Mouse (Mus musculus): ENCODE results near the gene Arid5b. TPM values are rescaled to one million over a fixed set of nuclear protein-coding genes. Genes with fewer than 3 reads are reported as not detected.

Gene Arid5b
- polyA plus RNA-seq, 1 experiment from 2014 or later, result 42.7 TPM

DNA sequence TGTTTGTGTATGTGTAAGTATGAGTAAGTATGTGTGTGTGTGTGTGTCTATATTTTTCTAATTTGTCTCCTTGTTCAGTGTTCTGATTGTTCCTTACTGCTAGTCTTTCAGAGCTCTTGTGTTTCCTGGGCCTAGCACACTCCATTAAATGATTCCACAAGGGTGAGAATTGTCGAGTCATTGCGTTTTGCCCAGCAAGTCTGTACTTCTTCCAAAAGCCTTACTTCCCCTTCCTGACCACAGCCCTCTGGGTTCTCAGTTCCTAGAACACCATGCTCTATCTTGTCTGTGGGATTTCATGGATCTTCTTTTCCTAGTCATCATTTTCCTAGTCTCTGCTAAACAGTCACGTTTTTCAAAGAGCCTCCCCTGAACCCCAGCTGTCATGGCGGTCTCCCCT is 193.0 kb downstream of the Arid5b start:
- Histone ChIP-seq H3K4me3 (ENCODE audit: low read length) (no peak overlapping the region), H3K36me3 (ENCODE audit: control insufficient read depth, insufficient read depth, low read length) (no peaks in the 10 kb centered on the region), H3K27ac (ENCODE audit: low read length) (no peak overlapping the region), H3K4me1 (replicated peaks; ENCODE audit: control insufficient read depth, insufficient read depth, low read length) (peaks cover 12% of the 10 kb centered on the region), H3K9ac (ENCODE audit: low read length) (no peak overlapping the region), H3K4me2 (ENCODE audit: low read depth, low read length) (no peak overlapping the region), H3K9me3 (ENCODE audit: control insufficient read depth, low read length) (no peaks in the 10 kb centered on the region), H3K27me3 (ENCODE audit: control insufficient read depth, insufficient read depth, low read depth, low read length) (no peaks in the 10 kb centered on the region)
- 82% methylated on average over 4 of the region's 4 CpGs for WGBS
- ATAC-seq (ENCODE audit: low read depth), result no peak

DNA sequence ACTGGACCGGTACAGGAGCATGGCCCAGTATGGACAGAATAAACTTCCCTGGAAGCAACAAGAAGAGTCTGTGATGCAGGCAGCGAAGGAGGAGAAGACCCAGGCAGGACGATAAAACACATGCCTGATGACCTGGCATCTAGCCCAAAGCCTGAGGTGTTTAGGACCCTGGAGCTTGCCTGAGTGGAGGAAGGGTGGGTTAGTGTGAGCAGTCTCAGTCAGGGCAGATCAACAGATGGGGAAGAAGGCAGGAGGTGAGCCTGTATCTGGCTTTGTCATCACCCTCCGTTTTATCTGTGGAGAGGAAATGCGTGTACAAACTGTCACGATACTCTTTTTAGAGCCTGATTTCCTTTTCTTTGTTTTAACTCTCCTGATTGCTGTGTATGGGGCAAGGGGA is 196.8 kb downstream of the Arid5b start:
- peak; percentile 59; the same call in 1 of the 2 replicates for ATAC-seq (ENCODE audit: low read depth)

DNA sequence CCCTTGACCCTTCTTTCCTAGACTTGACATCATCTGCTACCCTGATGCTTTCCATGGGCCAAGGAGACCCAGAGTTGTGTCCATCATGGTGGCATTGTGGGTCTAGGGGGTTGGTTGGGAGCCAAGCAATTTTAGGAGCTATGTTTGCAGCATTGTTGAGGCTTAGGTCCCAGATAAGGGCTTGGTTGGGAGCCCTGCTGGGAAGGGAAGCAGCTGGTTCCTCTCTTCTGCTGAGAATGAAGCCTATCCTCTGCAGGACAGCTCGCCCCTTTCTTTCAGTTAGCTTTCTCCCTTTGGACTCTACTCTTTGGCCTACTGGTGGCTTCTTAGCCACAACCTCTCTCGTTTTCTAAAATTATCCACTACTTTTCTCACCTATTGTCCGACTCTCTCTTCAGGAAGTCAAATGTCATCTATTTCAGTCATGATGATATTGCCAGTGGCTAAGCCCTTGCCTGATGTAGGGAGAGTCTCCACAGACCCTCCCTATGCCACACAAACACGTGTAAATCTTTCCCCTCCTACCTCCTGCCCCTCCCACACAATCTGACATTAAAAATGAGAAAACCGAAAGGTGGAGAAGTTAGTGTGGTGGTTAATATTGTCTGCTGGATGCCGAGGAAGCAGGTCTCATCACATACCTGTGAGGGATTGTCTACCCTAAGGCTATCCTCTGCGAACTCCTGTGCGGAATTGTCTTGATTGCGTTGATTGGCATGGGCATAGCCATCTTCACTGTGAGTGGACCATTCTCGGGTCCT is 198.4 kb downstream of the Arid5b start:
- Histone ChIP-seq H3K4me3 (ENCODE audit: low read length) (no peak overlapping the region), H3K4me1 (replicated peaks; ENCODE audit: control insufficient read depth, insufficient read depth, low read length) (no peaks in the 10 kb centered on the region), H3K36me3 (ENCODE audit: control insufficient read depth, insufficient read depth, low read length) (no peaks in the 10 kb centered on the region), H3K4me2 (ENCODE audit: low read depth, low read length) (no peak overlapping the region), H3K9me3 (ENCODE audit: control insufficient read depth, low read length) (no peaks in the 10 kb centered on the region), H3K27me3 (ENCODE audit: control insufficient read depth, insufficient read depth, low read depth, low read length) (no peaks in the 10 kb centered on the region), H3K9ac (ENCODE audit: low read length) (no peak overlapping the region), H3K27ac (ENCODE audit: low read length) (no peak overlapping the region)
- WGBS, result 79% methylated on average over 10 of the region's 10 CpGs
- no peak for ATAC-seq (ENCODE audit: low read depth)

More for the DNA sequence above, 196.8 kb downstream of the Arid5b start:
- 35% methylated on average over 6 of the region's 6 CpGs for WGBS
- no peaks in the 10 kb centered on the region for H3K9me3 ChIP-seq (ENCODE audit: control insufficient read depth, low read length)
- no peak overlapping the region for H3K27ac ChIP-seq (ENCODE audit: low read length)
- no peaks in the 10 kb centered on the region for H3K27me3 ChIP-seq (ENCODE audit: control insufficient read depth, insufficient read depth, low read depth, low read length)
- no peak overlapping the region for H3K4me2 ChIP-seq (ENCODE audit: low read depth, low read length)
- H3K36me3 ChIP-seq (ENCODE audit: control insufficient read depth, insufficient read depth, low read length), result no peaks in the 10 kb centered on the region
- H3K4me1 ChIP-seq (replicated peaks; ENCODE audit: control insufficient read depth, insufficient read depth, low read length), result no peaks in the 10 kb centered on the region
- H3K4me3 ChIP-seq (ENCODE audit: low read length), result no peak overlapping the region
- no peak overlapping the region for H3K9ac ChIP-seq (ENCODE audit: low read length)

DNA sequence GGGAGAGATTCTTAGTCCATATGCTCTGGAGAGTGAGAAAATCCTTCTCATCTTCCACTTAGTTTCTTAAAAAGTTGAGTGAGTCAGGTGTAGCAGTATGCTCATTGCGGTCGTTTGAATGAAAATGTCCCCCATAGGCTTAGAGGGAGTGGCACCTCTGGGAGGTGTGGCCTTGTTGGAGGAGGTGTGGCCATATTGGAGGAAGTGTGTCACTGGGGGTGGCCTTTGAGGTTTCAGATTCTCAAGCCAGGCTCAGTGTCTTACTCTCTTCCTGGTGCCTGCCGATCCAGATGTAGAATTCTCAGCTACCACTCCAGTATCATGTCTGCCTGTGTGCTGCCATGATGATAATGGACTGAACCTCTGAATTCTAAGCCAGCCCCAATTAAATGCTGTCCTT is 199.8 kb downstream of the Arid5b start:
- H3K4me1 ChIP-seq (replicated peaks; ENCODE audit: control insufficient read depth, insufficient read depth, low read length), result no peaks in the 10 kb centered on the region
- no peak overlapping the region for H3K9ac ChIP-seq (ENCODE audit: low read length)
- H3K4me3 ChIP-seq (ENCODE audit: low read length), result no peak overlapping the region
- ATAC-seq (ENCODE audit: low read depth), result no peak
- no peaks in the 10 kb centered on the region for H3K27me3 ChIP-seq (ENCODE audit: control insufficient read depth, insufficient read depth, low read depth, low read length)
- H3K27ac ChIP-seq (ENCODE audit: low read length), result no peak overlapping the region
- H3K4me2 ChIP-seq (ENCODE audit: low read depth, low read length), result no peak overlapping the region
- no peaks in the 10 kb centered on the region for H3K36me3 ChIP-seq (ENCODE audit: control insufficient read depth, insufficient read depth, low read length)
- 85% methylated on average over 3 of the region's 3 CpGs for WGBS
- H3K9me3 ChIP-seq (ENCODE audit: control insufficient read depth, low read length), result no peaks in the 10 kb centered on the region

DNA sequence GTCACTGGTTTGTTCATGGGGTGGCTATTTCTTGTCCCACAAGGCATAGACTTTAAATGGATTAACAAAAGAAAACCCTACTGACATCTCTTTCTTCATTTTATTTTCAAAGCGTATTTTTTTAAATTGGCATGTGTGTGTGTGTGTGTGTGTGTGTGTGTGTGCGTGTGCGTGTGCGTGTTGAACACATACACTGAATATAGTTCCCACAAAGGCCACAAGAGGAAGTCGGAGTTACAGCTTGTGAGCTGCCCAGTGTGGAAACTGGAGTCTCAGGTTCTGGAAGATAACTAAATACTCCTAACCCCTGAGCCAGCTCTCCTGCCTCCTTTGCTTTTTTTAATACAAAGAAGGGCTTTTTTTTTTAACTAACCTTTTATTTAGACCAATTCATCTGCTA is 203.4 kb downstream of the Arid5b start:
- Histone ChIP-seq H3K4me2 (ENCODE audit: low read depth, low read length) (no peak overlapping the region), H3K9me3 (ENCODE audit: control insufficient read depth, low read length) (no peaks in the 10 kb centered on the region), H3K4me1 (replicated peaks; ENCODE audit: control insufficient read depth, insufficient read depth, low read length) (no peaks in the 10 kb centered on the region), H3K27me3 (ENCODE audit: control insufficient read depth, insufficient read depth, low read depth, low read length) (no peaks in the 10 kb centered on the region), H3K9ac (ENCODE audit: low read length) (no peak overlapping the region), H3K36me3 (ENCODE audit: control insufficient read depth, insufficient read depth, low read length) (no peaks in the 10 kb centered on the region), H3K4me3 (ENCODE audit: low read length) (no peak overlapping the region), H3K27ac (ENCODE audit: low read length) (no peak overlapping the region)
- no peak for ATAC-seq (ENCODE audit: low read depth)
- WGBS, result 83% methylated on average over 5 of the region's 5 CpGs

DNA sequence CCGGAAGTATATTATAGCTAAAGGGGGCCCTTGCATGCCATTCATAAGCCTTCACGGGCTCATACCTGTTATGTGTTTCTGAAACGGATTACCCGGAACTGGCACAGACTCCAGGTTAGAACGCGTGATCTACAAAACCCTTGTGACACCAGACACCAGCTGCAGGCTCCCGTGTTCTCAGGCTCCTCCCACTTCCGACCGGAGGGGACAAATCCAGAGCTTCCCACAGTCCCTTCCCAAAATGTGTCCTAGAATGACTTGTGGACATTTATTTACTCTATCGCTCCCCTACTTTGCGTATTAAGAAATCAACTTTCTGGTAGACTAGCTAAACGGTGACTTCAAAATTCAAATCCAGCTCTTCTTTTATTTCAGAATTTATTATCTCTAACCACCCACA is 204.2 kb downstream of the Arid5b start:
- Histone ChIP-seq H3K9ac (ENCODE audit: low read length) (no peak overlapping the region), H3K9me3 (ENCODE audit: control insufficient read depth, low read length) (no peaks in the 10 kb centered on the region)
- no peak for ATAC-seq (ENCODE audit: low read depth)

DNA sequence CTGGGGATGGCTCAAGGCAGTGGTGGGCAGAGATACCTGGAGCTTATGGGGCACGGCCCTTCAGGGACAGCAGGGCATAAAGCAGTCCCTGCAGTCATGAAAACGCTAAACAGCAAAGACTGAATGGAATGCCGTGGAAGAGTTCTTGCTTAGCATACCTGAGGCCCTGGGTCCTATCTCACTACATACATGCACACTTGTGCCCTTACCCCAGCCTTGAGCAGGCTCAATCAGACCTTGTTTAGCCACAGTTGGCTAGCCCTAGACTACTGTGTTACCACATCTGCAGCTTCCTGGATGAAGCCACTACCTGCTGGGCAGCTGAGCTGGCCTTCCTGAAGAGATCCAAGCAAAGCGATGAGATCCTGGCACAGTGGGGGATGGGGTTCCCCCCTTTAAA is 205.9 kb downstream of the Arid5b start:
- Histone ChIP-seq H3K9me3 (ENCODE audit: control insufficient read depth, low read length) (no peaks in the 10 kb centered on the region), H3K4me2 (ENCODE audit: low read depth, low read length) (no peak overlapping the region)
- 82% methylated on average over 4 of the region's 4 CpGs for WGBS

More for the DNA sequence above, 204.2 kb downstream of the Arid5b start:
- 75% methylated on average over 12 of the region's 12 CpGs for WGBS
- Histone ChIP-seq H3K27ac (ENCODE audit: low read length) (no peak overlapping the region), H3K4me2 (ENCODE audit: low read depth, low read length) (no peak overlapping the region), H3K36me3 (ENCODE audit: control insufficient read depth, insufficient read depth, low read length) (no peaks in the 10 kb centered on the region), H3K4me1 (replicated peaks; ENCODE audit: control insufficient read depth, insufficient read depth, low read length) (no peaks in the 10 kb centered on the region), H3K4me3 (ENCODE audit: low read length) (no peak overlapping the region), H3K27me3 (ENCODE audit: control insufficient read depth, insufficient read depth, low read depth, low read length) (no peaks in the 10 kb centered on the region)

DNA sequence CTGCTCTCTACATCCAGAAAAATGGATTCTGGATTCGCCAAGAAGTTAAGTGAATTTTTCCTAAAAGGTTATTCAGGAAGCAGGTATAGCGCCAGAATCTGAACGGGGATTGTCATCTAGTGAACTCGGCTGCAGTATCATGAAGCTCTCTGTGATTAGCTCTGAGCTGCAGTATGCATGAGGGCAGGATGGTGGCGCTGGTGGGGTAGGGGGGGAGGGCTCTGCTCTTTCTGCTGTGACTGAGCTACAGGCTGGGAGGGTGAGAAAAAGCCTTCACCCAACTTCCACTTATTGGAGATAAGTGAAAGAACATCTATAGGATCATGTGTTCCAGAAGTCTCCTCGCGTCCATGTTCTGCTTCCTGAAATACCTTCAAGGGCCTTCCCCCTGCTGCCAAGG is 207.5 kb downstream of the Arid5b start:
- H3K27ac ChIP-seq (ENCODE audit: low read length), result no peak overlapping the region
- H3K4me2 ChIP-seq (ENCODE audit: low read depth, low read length), result no peak overlapping the region
- 75% methylated on average over 7 of the region's 7 CpGs for WGBS
- no peak overlapping the region for H3K9ac ChIP-seq (ENCODE audit: low read length)
- no peak for ATAC-seq (ENCODE audit: low read depth)
- H3K36me3 ChIP-seq (ENCODE audit: control insufficient read depth, insufficient read depth, low read length), result no peaks in the 10 kb centered on the region
- H3K4me1 ChIP-seq (replicated peaks; ENCODE audit: control insufficient read depth, insufficient read depth, low read length), result no peaks in the 10 kb centered on the region
- no peaks in the 10 kb centered on the region for H3K9me3 ChIP-seq (ENCODE audit: control insufficient read depth, low read length)
- H3K27me3 ChIP-seq (ENCODE audit: control insufficient read depth, insufficient read depth, low read depth, low read length), result no peaks in the 10 kb centered on the region
- no peak overlapping the region for H3K4me3 ChIP-seq (ENCODE audit: low read length)

More for the DNA sequence above, 205.9 kb downstream of the Arid5b start:
- ATAC-seq (ENCODE audit: low read depth), result no peak
- no peaks in the 10 kb centered on the region for H3K4me1 ChIP-seq (replicated peaks; ENCODE audit: control insufficient read depth, insufficient read depth, low read length)
- H3K27ac ChIP-seq (ENCODE audit: low read length), result no peak overlapping the region
- H3K27me3 ChIP-seq (ENCODE audit: control insufficient read depth, insufficient read depth, low read depth, low read length), result no peaks in the 10 kb centered on the region
- no peak overlapping the region for H3K9ac ChIP-seq (ENCODE audit: low read length)
- no peaks in the 10 kb centered on the region for H3K36me3 ChIP-seq (ENCODE audit: control insufficient read depth, insufficient read depth, low read length)
- H3K4me3 ChIP-seq (ENCODE audit: low read length), result no peak overlapping the region

DNA sequence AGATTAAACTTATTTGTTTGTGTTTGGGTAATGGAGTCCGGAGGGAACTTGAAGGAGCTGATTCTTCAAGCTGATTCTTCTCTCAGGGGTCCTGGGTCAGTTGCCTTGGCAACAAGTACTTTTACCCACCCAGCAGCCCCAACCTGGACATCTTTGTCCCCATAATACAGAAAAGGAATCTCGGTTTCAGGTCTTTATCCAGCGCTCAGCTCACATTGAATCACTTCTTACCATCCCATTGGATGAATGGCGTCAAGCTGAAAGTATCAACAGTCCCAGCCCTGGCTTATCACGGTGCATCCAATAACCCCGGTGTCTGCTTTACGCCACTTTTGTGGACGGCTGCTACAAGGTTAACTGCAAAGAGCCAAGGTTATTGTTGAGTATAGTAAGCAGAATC is 210.1 kb downstream of the Arid5b start:
- WGBS, result 73% methylated on average over 8 of the region's 8 CpGs
- Histone ChIP-seq H3K27me3 (ENCODE audit: control insufficient read depth, insufficient read depth, low read depth, low read length) (no peaks in the 10 kb centered on the region), H3K4me2 (ENCODE audit: low read depth, low read length) (no peak overlapping the region)

More for the DNA sequence above, 210.1 kb downstream of the Arid5b start:
- Histone ChIP-seq H3K9me3 (ENCODE audit: control insufficient read depth, low read length) (no peaks in the 10 kb centered on the region), H3K36me3 (ENCODE audit: control insufficient read depth, insufficient read depth, low read length) (no peaks in the 10 kb centered on the region), H3K27ac (ENCODE audit: low read length) (no peak overlapping the region), H3K4me1 (replicated peaks; ENCODE audit: control insufficient read depth, insufficient read depth, low read length) (no peaks in the 10 kb centered on the region), H3K9ac (ENCODE audit: low read length) (no peak overlapping the region), H3K4me3 (ENCODE audit: low read length) (no peak overlapping the region)
- ATAC-seq (ENCODE audit: low read depth), result no peak
